Mouse (Mus musculus): Measurements from ENCODE around the gene Sclt1. TPM values are rescaled to one million over a fixed set of nuclear protein-coding genes. Genes with fewer than 3 reads are reported as not detected.
A peak's percentile ranks its signal among the peaks of the same experiment; 100 is the strongest.

Sclt1 gene
- polyA plus RNA-seq, 1 experiment from 2014 or later: 30.0 TPM

DNA sequence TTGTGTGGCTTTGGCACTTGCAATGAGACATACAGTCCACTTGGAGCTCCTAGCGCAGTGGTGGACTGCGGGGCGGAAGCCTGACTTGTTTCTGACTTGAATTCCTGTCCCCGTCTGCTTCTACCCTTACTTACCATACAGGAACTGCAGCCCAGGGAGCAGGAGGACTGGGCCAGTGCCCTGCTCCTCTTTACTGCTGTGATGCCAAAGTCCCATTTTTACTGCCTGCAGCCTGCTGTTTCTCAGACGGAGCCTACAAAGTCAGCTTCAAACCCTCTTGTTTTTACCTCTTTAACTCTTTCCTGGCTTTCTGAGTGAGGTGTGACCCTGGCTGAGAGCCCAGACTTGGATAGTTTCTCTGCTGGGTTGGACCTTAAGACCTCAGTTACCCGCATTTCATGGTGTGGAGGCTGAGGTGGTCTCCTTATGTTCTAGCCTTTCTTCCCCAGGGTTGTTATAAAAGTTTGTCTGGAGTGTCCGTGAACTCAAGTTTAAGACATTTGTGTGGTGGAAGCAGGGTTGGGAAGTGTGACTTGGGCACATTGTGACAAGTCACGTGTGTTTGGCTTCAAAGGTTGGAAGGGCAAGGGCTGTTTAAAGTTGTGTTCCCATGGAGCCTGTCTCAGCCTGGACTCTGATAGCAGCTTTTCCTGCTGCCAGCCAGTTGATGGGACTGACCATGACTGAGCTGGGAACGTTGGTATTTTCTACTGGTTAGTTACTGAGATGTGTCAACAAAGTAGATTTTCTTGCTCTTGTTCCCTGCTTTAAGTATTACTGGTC, 148.0 kb downstream of the Sclt1 start:
- H3K36me3 ChIP-seq: peaks cover 42% of the 10 kb centered on the region
- no peak overlapping the region for H3K27ac ChIP-seq
- ATAC-seq (ENCODE audit: insufficient number of reproducible peaks, insufficient read depth, low FRiP score, low TSS enrichment, low read depth): no peak
- H3K4me3 ChIP-seq: no peak overlapping the region
- H3K27me3 ChIP-seq: no peaks in the 10 kb centered on the region
- H3K4me1 ChIP-seq: peaks cover 16% of the 10 kb centered on the region
- H3K4me2 ChIP-seq: no peak overlapping the region
- WGBS: 85% methylated on average over 9 of the region's 9 CpGs
- no peaks in the 10 kb centered on the region for H3K9me3 ChIP-seq
- no peak overlapping the region for H3K9ac ChIP-seq

DNA sequence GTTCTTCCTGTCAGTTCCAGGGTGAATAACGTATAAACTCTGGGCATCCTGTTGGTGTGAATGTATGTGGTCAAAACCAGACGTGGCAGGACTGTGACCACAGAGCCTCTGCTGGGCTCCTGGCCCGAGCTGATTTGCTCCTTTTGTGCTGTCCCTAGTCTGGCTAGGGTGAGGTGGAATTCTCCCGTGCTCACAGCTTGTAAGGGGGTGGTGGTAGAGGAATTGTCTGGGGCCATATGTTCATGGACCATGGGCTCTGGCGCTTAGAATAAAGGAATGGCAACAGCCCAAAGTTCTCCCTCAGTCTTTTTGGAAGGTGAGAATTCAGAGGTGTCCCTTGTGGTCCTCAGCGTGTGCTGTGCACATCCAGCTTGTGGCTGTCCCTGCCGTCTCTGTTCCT, 149.5 kb downstream of the Sclt1 start:
- Histone ChIP-seq H3K36me3 (peaks cover 34% of the 10 kb centered on the region), H3K9me3 (no peaks in the 10 kb centered on the region), H3K4me1 (peaks cover 30% of the 10 kb centered on the region), H3K9ac (no peak overlapping the region), H3K4me2 (no peak overlapping the region), H3K27ac (no peak overlapping the region), H3K4me3 (no peak overlapping the region), H3K27me3 (no peaks in the 10 kb centered on the region)
- no peak for ATAC-seq (ENCODE audit: insufficient number of reproducible peaks, insufficient read depth, low FRiP score, low TSS enrichment, low read depth)
- WGBS: 82% methylated on average over 7 of the region's 7 CpGs

DNA sequence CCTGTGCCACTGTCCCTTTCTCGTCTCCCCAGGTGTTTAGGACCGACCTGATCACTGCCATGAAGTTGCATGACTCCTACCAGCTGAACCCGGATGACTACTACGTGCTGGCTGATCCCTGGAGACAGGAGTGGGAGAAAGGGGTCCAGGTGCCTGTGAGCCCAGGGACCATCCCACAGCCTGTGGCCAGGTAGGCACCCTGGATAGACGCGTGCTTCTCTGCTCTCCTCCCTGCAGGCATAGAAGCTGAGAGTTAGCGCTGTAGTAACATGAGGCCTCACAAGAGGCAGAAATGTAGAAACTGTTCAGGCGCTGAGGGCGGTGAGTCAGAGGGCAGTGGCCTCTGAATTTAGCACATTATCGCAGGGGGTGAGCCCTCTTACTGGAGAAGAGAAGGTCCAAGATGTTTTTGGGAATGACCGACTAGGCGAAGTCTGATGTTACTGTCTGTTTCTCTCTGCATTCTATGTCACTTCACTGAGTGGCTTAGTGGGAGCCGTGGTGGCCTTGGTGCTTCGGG, 150.6 kb downstream of the Sclt1 start:
- H3K4me3 ChIP-seq: no peak overlapping the region
- no peak overlapping the region for H3K27ac ChIP-seq
- H3K4me1 ChIP-seq: peaks cover 41% of the 10 kb centered on the region
- no peak overlapping the region for H3K4me2 ChIP-seq
- 89% methylated on average over 14 of the region's 14 CpGs for WGBS
- H3K9me3 ChIP-seq: no peaks in the 10 kb centered on the region
- H3K27me3 ChIP-seq: no peaks in the 10 kb centered on the region
- H3K9ac ChIP-seq: no peak overlapping the region
- H3K36me3 ChIP-seq: peaks cover 24% of the 10 kb centered on the region
- no peak for ATAC-seq (ENCODE audit: insufficient number of reproducible peaks, insufficient read depth, low FRiP score, low TSS enrichment, low read depth)

DNA sequence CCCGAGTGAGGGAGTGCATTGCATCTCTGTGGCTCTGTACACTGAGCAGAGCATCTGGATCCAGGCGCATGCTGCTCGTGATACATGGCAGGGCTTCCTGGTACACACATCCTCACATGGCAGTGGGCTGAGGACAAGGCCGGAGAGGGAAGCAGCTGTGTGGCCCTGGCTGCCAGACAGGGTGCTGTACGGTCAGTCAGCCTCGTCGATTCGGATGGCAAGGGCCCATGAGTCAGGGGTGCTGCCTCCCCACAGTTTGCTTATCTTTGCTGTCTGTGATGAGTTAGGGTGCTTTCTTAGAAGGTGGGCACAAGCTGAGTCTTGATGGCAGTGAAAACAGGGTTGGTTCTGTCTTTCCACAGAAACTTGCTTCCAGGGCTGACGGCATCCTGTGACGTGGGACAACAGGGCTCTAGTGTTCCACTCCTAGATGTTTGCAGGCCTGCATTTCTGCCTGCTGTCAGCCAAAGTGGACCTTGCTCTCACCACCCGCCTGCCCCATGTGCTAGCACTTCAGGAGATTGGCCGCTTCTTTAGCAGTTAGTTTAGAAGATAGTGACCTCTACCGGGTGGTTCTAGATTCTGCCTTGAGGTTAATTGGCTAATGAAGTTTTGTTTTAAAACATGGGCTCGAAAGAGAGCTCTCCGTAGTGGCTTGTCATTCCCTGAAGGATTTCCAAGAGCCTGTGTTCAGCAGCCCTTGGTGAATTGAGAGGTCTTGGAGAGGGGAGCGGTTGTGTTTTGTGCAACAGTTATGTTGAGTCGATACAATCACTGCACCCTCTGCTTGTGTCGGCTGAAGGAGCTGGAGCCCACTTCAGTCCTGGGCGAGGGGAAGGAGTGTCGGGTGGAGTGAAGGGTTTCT, 151.4 kb downstream of the Sclt1 start:
- H3K9ac ChIP-seq: no peak overlapping the region
- H3K36me3 ChIP-seq: peaks cover 22% of the 10 kb centered on the region
- no peak overlapping the region for H3K4me2 ChIP-seq
- no peaks in the 10 kb centered on the region for H3K9me3 ChIP-seq
- no peak overlapping the region for H3K4me3 ChIP-seq
- H3K27me3 ChIP-seq: no peaks in the 10 kb centered on the region
- H3K4me1 ChIP-seq: peaks cover 41% of the 10 kb centered on the region
- 87% methylated on average over 20 of the region's 20 CpGs for WGBS
- no peak overlapping the region for H3K27ac ChIP-seq
- no peak for ATAC-seq (ENCODE audit: insufficient number of reproducible peaks, insufficient read depth, low FRiP score, low TSS enrichment, low read depth)

DNA sequence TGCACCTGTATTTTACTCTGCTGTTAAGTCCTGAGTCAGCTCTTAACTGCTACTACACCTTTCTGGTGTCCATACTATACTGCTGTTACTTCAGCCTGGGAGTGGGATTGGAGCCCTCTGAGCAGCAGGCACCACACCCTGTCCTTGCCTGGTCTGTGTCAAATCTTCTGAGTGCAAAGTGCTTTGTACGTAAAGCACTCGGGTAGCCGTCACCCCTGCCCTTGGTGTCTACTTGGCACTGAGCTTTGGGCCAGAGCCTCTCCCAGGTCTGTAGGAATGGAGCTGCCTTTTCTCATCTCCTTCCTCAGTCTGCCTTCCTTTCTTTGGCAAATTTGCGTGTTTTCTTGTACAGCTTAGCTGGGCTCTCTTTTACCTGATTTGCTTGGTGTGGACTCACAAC, 152.3 kb downstream of the Sclt1 start:
- Histone ChIP-seq H3K27ac (no peak overlapping the region; the same call in 1 of the 2 replicates), H3K9me3 (no peaks in the 10 kb centered on the region), H3K27me3 (no peaks in the 10 kb centered on the region), H3K9ac (no peak overlapping the region), H3K4me2 (no peak overlapping the region), H3K4me1 (peaks cover 41% of the 10 kb centered on the region), H3K36me3 (peaks cover 17% of the 10 kb centered on the region), H3K4me3 (no peak overlapping the region)
- WGBS: 88% methylated on average over 4 of the region's 4 CpGs
- no peak for ATAC-seq (ENCODE audit: insufficient number of reproducible peaks, insufficient read depth, low FRiP score, low TSS enrichment, low read depth)

DNA sequence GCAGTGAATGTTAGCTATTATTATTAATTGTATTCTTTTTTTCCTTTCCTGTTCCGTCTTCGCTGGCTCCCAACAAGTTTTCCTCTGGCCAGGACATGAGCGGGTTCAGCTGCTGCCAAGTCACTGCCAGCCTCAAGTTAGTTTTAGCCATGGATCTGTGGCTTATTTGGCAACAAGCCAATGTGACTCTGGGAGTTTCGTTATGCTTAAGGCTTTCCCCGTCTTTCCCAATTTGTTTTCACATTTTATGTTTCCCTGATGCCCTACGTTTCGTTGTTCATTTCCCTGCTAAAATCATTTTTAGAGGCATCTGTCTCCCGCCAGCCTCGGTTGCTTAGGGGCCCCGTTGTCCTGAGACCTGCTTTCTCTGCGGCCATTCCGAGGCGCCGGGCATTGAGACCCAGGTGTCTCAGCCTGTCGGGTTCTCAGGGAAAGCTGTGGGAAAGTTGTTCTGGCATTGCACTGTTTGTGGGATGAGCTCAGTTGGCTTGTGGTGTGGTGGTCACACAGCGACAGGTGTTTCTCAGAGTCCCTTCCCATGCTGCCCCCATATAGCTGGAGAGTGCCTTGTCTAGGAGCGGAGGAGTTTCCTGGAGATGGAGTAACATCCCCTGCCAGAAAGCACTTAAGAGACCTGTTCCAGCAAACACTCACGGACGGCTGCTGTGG, 152.9 kb downstream of the Sclt1 start:
- H3K27ac ChIP-seq: peak overlapping the region; percentile 5; the same call in 1 of the 2 replicates

DNA sequence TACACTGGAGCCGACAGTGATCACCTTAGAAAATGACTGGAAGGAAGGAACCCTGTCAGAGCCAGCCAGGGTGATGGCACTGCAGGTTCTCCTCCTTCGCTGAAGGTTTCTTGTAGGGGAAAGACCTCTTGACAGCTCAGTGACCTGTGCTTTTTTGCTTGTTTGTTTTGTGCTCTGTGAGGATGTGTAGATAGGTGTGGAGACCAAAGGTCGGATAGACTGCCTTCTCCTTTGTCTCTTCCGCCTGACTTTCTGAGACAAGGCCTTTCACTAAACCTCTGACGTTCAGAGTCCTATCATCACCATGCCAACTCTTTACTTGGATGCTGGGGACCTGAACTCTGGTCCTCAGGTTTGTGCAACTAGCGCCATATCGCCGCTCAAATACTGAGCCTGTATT, 153.8 kb downstream of the Sclt1 start:
- Histone ChIP-seq H3K4me2 (no peak overlapping the region), H3K9ac (no peak overlapping the region), H3K27me3 (no peaks in the 10 kb centered on the region), H3K4me1 (peaks cover 41% of the 10 kb centered on the region), H3K36me3 (peaks cover 7% of the 10 kb centered on the region), H3K27ac (no peak overlapping the region), H3K4me3 (no peak overlapping the region), H3K9me3 (no peaks in the 10 kb centered on the region)
- WGBS: 88% methylated on average over 8 of the region's 8 CpGs
- ATAC-seq (ENCODE audit: insufficient number of reproducible peaks, insufficient read depth, low FRiP score, low TSS enrichment, low read depth): no peak

More for the DNA sequence above, 152.9 kb downstream of the Sclt1 start:
- Histone ChIP-seq H3K9me3 (no peaks in the 10 kb centered on the region), H3K36me3 (peaks cover 15% of the 10 kb centered on the region), H3K9ac (no peak overlapping the region), H3K4me3 (no peak overlapping the region), H3K4me2 (peak overlapping the region; percentile 33), H3K4me1 (peaks cover 41% of the 10 kb centered on the region), H3K27me3 (no peaks in the 10 kb centered on the region)
- WGBS: 62% methylated on average over 19 of the region's 19 CpGs
- no peak for ATAC-seq (ENCODE audit: insufficient number of reproducible peaks, insufficient read depth, low FRiP score, low TSS enrichment, low read depth)

DNA sequence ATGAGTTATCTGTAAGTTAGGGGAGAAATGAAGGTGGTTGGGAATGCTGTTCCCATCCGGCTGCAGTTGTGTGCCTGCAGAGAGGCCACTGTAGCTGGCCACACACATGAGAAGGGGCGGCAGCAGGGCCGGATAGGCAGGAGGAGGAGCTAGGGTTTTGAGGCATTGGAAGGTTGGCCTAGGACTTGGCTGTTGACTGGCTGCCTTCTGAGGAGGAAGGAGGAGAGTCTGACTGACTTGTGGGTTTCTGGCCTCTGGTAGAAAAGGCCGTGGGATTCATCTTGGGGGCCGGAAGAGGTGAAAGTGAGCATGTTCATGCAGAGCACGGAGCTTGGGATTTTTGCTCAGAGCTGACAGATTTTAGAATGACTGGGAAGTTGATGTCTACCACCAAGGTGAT, 154.7 kb downstream of the Sclt1 start:
- no peak for ATAC-seq (ENCODE audit: insufficient number of reproducible peaks, insufficient read depth, low FRiP score, low TSS enrichment, low read depth)
- WGBS: 57% methylated on average over 6 of the region's 6 CpGs
- Histone ChIP-seq H3K4me2 (no peak overlapping the region), H3K4me1 (peaks cover 41% of the 10 kb centered on the region), H3K27me3 (no peaks in the 10 kb centered on the region), H3K4me3 (no peak overlapping the region), H3K9me3 (no peaks in the 10 kb centered on the region), H3K9ac (no peak overlapping the region), H3K27ac (no peak overlapping the region), H3K36me3 (peaks cover 7% of the 10 kb centered on the region)

DNA sequence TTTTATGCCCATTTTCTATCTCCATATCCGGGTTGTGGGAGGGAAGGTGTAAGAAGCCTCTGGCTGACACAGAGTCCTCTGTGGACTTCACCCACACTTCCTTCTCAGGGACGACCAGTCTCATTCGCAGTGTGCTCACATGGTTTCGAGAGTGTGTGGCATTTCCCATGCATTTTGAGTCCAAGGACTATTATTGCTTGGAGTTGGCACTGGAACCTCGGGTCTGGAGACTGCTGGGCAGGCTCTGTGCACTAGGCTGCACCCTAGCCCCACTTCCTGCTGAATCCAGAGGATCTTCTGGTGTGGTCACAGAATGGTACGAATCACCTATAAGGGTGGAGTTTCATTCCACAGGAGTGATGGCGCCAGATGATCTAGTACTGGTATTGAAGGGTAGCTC, 155.4 kb downstream of the Sclt1 start:
- Histone ChIP-seq H3K4me2 (no peak overlapping the region), H3K27ac (no peak overlapping the region), H3K27me3 (no peaks in the 10 kb centered on the region), H3K9me3 (no peaks in the 10 kb centered on the region), H3K4me3 (no peak overlapping the region), H3K4me1 (peaks cover 42% of the 10 kb centered on the region), H3K36me3 (peaks cover 4% of the 10 kb centered on the region), H3K9ac (no peak overlapping the region)
- 84% methylated on average over 7 of the region's 7 CpGs for WGBS
- no peak for ATAC-seq (ENCODE audit: insufficient number of reproducible peaks, insufficient read depth, low FRiP score, low TSS enrichment, low read depth)

DNA sequence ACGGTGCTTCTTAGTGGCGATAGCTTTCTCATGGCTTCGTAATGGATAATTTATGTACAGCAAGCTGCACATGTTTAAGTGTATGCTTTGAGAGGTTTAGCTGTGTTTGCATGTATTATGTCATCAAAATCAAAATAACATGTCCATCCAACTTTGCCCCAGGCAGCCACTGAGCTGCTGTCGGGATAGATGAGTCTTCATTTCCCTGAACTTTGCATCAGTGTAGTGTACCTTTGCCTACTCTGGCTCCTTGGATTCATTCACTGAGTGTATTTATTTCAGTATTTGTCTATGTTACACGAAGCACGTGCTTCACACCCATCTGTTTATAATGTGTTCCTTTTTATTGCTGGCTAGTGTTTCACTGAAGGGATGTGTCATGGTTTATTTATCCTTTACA, 156.0 kb downstream of the Sclt1 start:
- WGBS: 59% methylated on average over 6 of the region's 6 CpGs
- no peak for ATAC-seq (ENCODE audit: insufficient number of reproducible peaks, insufficient read depth, low FRiP score, low TSS enrichment, low read depth)
- Histone ChIP-seq H3K36me3 (no peaks in the 10 kb centered on the region), H3K4me1 (peaks cover 48% of the 10 kb centered on the region), H3K9ac (no peak overlapping the region), H3K9me3 (no peaks in the 10 kb centered on the region), H3K4me3 (no peak overlapping the region), H3K4me2 (no peak overlapping the region), H3K27ac (no peak overlapping the region), H3K27me3 (no peaks in the 10 kb centered on the region)

DNA sequence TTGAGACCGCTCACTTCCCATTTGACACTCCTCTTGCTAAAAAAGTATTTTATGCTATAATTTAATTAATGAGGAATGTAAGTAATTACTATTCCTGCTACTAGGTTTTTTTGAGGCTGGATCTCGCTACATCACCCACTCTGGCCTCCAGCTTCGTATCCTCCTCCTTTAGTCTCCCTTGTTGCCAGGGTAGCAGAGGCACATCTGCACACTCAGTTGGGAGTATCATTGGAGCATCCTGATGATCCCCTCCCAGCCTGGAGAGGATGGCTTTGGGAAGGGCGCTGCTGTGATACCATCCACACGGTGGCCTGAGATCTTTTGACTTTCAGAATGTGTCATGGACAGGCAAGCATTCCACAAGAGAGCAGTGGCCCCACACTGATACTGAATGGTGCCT, 156.8 kb downstream of the Sclt1 start:
- ATAC-seq (ENCODE audit: insufficient number of reproducible peaks, insufficient read depth, low FRiP score, low TSS enrichment, low read depth): no peak
- H3K27me3 ChIP-seq: no peaks in the 10 kb centered on the region
- no peaks in the 10 kb centered on the region for H3K36me3 ChIP-seq
- H3K9ac ChIP-seq: no peak overlapping the region
- peaks cover 48% of the 10 kb centered on the region for H3K4me1 ChIP-seq
- H3K4me3 ChIP-seq: no peak overlapping the region
- WGBS: 73% methylated on average over 5 of the region's 5 CpGs
- no peaks in the 10 kb centered on the region for H3K9me3 ChIP-seq
- no peak overlapping the region for H3K4me2 ChIP-seq
- H3K27ac ChIP-seq: no peak overlapping the region

Data from embryonic facial prominence, embryonic 13.5 days (tissue).